Mouse (Mus musculus) WW6 (cell line): Measurements from ENCODE around the gene Zfp60.

Source experiments
- DNase-seq: peaks from one replicate; pipeline ENCODE4 v3.0.0-alpha.2; 2013; ENCODE audit warnings: low read depth, low spot score

Zfp60 gene

GRCm38 (mm10) chr7:27731281-27731883, at the start of gene Zfp60:
Zfp60 (plus strand) TSS chr7:27731389.
- DNase-seq = peak; percentile 78

GRCm38 (mm10) chr7:27683218-27683617, 48.0 kb upstream of the Zfp60 start:
- no peak for DNase-seq

- DNase-seq = no peak
Measured at GRCm38 (mm10) chr7:27685220-27685619, 46.0 kb upstream of the Zfp60 start.

GRCm38 (mm10) chr7:27685681-27686080, 45.5 kb upstream of the Zfp60 start:
- no peak for DNase-seq

GRCm38 (mm10) chr7:27687043-27687442, 44.1 kb upstream of the Zfp60 start:
- no peak for DNase-seq

- DNase-seq = no peak
Measured at GRCm38 (mm10) chr7:27687836-27688235, 43.4 kb upstream of the Zfp60 start.

GRCm38 (mm10) chr7:27688246-27688788, 42.9 kb upstream of the Zfp60 start:
- no peak for DNase-seq

GRCm38 (mm10) chr7:27688815-27689612, 42.2 kb upstream of the Zfp60 start, which contains the start of gene Zfp607b:
Zfp607b (plus strand) TSS chr7:27689340.
- peak; percentile 73 for DNase-seq

GRCm38 (mm10) chr7:27691076-27691475, 40.1 kb upstream of the Zfp60 start:
- DNase-seq = peak; percentile 24

- no peak for DNase-seq
Measured at GRCm38 (mm10) chr7:27696711-27697110, 34.5 kb upstream of the Zfp60 start.

GRCm38 (mm10) chr7:27710402-27710801, 20.8 kb upstream of the Zfp60 start:
- no peak for DNase-seq

GRCm38 (mm10) chr7:27721951-27722350, 9.2 kb upstream of the Zfp60 start:
- no peak for DNase-seq

GRCm38 (mm10) chr7:27725566-27726538, 5.3 kb upstream of the Zfp60 start:
- DNase-seq = peak; percentile 26

GRCm38 (mm10) chr7:27727471-27727870, 3.7 kb upstream of the Zfp60 start:
- DNase-seq = no peak

GRCm38 (mm10) chr7:27731946-27732345, 757 bp downstream of the Zfp60 start:
- no peak for DNase-seq

GRCm38 (mm10) chr7:27732508-27732907, 1.3 kb downstream of the Zfp60 start:
- DNase-seq = no peak

GRCm38 (mm10) chr7:27735457-27735856, 4.3 kb downstream of the Zfp60 start:
- no peak for DNase-seq

GRCm38 (mm10) chr7:27756351-27757047, 25.3 kb downstream of the Zfp60 start:
- DNase-seq = no peak

GRCm38 (mm10) chr7:27757048-27757375, 25.8 kb downstream of the Zfp60 start:
- no peak for DNase-seq

- DNase-seq = no peak
Measured at GRCm38 (mm10) chr7:27765176-27765886, 34.1 kb downstream of the Zfp60 start.
